Mouse (Mus musculus) layer of hippocampus, adult 11-12 months (tissue): ENCODE data around the gene Tmem200a.
"Not testable (repeated sequence)": the region's sequence is repeated elsewhere in the genome, so short reads cannot be mapped to it uniquely, and the experiment has no call there.

ENCODE experiments used
- DNase-seq: peaks from one replicate; pipeline ENCODE4 v3.0.0; 2022; ENCODE audit warnings: low spot score

Gene Tmem200a

DNA sequence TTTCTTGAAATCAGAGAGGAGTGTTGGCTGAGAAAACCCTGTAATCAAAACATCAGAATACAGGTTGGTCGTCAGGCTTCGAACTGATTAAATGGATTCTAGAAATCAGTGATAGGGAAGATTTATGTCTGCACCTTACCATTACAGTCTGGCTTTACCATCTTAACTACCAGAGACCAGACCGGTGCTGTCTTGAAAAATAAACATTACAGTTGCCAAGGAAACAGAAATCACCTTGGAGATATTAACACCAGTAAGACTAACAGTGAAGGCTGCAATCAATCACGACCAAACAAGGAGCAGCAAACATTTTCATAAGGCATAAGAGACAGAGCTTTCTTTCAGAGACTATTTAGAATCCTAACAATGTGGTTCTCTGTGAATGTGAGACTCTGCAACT lies 116.0 kb downstream of the Tmem200a start:
- no peak for DNase-seq

DNA sequence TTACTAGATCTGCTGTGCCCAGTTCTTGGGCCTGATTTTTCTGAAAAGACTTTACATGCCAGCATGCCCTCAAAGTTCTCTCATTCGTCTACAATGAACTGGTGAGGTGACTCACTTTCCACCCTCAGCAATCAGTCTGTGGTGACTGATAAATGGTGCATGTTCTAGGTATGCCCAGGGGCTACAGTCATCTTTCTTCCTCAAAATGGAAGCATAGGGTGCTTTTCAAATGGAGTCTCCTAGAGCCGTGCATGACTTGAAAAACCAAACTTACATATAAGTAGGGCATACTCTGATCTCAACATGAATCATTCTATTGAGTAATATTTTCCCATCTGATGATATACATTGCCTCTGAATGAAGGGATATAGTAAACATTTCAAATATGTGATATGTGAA lies 117.8 kb downstream of the Tmem200a start:
- no peak for DNase-seq

DNA sequence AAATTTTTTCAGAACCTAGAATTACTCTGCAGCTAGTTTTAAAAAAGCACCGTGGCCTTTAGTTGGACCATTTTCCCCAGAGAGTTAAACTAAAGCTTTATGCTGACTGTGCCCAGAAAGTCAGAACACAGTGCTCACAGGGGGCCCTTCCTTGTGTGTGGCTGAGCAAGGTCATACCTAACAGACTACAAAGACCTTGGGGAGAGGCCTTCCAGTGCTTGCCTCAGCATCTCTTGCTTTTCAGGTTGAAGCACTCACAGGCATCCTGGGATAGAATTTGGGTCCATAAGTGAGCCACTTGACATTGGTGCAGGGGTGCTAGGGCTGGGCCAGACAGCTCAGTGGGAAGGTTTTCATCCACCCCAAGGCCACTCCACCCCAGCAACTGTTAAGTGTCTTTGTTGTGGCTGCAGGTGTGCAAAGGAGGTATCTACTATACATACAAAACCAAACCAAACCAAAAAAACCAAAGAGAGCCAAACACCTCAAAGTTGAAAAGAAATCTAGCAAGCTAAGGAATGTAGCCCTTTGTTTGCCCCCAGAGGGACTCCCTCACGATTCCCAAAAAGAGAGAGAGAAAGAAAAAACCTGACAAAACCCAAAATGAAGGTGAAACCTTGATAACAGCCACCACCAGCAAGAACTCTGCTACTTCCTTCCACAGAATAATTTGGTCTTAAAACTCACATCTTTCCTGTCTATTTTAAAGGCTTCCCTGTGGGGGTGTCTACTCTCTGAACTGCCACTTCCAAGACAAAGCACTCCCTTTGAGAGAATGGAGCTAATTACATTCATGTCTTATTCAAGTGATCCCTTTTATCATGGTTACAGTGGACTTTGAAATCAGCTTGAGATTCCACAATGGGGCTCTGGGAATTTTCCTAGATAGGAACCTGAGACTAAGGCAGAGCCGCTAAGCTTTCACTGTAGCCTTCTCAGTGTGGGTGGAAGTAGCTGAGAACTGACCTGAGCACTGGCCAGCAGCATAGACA lies 119.8 kb downstream of the Tmem200a start:
- no peak for DNase-seq

DNA sequence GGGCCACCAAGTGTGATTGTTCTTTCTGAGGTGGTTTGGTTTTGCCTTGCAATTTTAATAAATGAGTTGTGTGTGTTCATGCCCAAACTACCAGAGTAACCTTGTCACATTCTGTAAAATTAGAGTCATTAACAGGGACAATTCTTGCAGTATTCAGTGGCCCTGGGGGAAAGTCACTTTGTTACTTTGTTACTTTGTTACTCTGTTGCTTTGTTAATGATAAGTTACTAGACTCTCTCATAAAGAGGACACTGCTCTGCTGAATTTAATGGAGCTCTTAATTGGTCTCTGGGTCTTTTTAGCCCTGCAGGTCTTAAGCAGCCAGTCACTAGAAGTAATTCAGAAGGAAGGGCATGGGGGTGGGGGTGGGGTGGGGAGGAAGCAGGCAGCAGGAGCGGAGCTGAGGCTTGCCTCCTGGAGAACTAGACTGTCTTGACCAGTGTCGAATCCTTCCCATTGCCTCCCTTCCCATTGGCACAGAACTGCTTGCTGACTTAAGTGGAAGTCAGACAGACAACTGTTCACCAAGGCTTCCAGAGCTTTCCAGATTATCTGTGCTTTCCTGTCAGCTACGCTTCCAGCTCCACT lies 124.1 kb downstream of the Tmem200a start:
- no peak for DNase-seq

DNA sequence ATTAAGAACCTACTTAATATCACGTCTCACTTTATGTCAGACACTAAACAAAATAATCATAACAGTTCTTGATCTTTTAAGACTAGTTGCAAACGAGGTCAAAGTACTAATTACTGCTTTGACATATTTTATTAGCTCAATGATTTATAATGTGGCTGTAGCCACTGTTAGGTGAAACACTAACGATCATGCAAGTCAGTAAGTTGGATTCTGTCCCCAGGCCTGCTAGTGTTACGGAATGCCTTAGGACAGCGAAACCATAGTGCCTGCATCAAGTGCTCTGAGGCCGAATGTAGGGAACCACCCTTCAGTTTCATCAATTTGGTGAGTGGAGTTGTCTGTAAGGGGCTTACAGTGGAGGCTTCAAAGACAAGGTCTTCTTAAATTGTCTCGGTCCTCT lies 126.0 kb downstream of the Tmem200a start:
- DNase-seq = no peak

DNA sequence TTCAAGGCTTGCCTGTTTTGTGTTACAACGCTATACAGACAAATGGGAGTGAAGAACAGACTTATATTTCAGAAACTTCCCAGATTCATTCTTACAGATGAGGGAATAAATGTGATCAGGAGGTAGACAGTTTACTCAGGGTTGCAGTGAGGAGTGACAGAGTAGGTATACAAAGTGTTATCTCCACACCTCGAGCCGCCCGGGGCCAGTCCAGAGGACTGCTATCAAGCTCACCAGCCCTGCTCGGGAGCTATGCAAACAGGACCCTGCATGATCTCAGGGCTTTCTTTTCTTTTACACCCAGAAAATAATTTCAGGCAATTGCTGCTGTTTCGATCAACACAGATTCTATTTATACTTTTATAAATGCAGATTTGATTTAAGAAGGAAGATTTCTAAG lies 126.7 kb downstream of the Tmem200a start:
- no peak for DNase-seq

DNA sequence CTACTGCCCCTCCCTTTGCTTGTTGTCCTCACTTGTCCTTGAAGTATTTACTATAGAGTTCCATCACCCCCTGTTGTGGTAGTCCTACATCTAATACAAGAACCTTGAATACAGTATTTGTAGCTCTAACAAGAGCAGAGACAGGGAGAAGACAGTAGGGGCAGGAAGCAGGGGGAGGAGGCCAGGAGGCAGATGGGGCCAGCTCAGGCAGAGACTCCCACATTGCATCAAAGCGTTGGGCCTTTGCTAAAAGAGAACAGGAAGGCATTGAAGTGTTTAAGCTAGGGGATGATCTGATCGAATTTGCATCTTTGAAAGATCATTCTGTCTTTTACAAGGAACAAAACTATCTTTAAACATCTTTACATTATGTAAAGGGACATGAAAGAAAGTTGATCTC lies 133.0 kb downstream of the Tmem200a start:
- DNase-seq = no peak

DNA sequence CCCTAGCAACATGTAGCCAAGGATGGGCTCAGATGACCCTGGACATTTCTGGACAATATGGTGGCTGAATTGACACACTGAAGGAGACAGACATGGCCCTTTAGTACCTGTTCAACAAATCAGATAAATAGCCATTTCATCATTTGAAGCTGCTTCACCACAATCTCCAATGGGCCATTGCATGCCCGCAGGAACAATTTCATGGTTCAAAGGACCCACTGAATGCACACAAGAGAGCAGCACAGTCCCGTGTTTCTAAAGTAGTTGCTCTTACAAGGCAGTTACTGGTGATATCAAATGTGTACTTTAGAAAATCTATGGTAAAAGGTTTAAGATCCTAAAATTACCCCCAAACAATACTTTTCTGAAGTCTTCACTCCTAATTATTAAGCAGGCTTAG lies 134.2 kb downstream of the Tmem200a start:
- no peak for DNase-seq

DNA sequence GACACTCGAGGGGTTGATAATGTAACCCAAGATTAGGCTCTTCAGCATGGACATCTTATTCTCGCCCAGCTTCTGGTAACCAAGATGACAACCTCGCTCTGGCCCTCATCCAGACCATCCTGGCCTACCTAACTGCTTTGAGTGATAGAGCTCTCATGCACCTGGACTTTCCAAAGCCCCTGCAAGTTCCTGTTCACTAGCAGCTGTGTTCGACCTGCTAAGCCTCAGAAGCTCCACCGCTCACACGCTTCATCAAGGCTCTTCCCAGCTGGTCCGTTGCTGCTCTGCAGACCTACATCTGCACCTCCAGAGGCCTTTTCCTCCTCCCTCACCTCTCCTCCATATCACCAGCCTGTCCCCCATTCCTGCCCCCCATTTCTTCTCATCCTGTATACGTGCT lies 147.1 kb downstream of the Tmem200a start:
- no peak for DNase-seq

DNA sequence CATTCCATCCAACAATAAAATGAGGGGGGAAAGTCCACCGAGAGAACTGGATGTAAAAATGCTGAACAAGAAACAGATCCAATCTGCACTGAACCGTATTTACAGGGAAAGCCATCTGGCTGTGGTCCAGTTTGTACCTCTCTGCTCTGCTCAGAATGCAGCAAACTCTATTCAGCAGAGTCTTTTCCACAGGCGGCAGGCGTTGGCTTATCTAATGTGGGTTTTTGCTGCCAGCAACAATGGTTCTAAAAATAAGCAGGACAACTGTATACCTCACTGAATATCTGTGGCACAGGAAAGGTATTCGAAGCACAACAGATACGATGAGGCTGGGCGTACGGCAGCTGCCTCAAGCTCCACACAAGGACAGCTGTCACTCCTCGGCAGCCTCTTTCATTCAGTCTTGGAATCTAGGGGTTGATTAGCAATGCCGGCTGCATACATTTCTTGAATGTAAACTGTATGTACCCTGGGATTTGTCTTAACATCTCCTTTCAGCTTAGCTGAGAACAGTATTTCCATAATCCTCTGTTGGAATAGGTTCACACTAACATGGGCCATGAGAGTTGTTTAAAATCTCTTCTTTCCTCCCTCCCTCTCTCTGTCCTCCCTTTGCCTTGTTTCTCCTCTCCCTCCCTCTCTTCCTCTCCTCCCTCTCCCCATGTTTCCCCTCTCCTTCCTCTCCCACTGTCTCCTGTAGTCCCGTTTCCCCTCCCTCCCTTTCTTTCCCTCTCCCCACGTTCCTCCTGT lies 149.3 kb downstream of the Tmem200a start:
- DNase-seq = peak; percentile 57

DNA sequence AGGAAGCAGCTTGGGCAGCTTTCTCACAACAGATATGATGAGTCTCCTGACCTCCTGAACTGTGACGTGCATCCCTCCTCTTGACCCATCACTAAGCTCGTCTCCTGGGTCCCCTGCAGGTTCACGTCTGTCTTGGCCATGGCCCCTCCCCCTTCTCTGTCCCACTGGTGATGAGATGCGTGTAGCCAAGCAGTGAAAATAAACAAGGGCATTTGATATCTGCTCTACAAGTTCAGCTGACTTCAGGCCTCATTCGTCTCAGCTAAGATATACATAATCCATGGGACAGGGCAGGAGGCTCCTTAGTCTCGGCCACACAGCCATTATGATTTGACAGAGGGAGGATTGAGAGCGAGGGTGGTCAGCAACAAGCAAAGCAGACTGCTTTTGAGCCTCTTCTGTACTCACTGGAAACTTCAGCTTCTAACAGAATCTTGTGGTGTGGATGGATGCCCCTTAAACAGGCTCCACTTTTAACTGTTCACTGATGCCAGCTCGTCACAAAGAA lies 149.9 kb downstream of the Tmem200a start:
- DNase-seq = no peak

DNA sequence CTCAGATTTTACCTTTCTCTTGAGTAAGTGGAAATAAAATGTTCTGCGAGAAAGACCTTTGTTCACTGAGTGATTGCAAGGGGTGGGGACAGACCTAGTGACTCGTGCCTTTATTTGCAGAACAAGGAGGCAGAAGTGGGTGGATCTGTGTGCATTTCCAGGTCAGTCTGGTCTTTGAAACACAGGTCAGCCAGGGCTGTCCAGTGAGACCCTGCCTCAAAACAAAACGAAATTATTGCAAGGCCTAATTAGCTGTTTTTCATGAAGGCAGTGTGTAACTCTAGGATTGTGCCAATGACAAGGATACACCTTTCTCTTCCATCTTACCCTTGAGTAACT lies 150.4 kb downstream of the Tmem200a start:
- no peak for DNase-seq

DNA sequence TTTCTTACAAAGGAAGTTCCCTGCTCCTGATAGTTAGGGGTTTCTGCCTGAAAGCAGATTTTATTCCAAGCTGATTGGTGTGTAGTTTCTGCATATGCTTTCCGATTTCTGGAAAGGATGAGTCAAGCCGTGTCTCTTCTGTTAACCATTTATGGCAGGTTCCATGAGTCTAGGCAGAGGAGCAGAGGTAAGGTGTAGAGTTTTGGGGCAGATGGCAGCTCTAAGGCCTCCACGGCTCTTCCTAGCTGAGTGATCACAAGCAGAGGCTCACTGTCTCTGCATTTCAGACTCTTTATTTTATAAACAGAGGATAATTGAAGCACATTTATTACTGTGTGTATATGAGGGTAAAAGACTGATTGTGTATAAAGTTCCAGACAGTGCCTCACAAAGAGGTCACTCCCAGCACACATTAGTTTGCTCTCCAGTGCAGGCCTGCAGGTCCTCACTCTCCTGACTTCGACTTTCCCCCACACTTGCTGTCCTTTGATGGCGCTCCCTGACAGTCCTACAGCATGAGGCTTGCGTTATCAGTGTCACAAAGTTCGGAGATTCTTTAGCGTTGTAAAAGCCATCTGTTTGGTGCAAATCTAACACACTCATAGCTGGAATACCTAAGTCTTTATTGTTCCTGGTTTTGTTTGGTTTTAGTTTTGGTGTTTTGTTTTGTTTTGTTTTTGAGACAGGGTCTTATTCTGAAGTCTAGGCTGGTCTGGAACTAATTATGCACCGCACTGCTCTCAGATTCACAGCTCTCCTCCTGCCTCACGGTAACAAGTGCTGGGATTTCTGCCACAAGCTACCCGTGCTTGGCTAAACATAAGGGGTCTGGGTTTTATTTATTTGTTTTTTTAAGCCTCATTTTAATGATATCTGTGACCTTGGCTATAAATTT lies 151.1 kb downstream of the Tmem200a start:
- DNase-seq = no peak

DNA sequence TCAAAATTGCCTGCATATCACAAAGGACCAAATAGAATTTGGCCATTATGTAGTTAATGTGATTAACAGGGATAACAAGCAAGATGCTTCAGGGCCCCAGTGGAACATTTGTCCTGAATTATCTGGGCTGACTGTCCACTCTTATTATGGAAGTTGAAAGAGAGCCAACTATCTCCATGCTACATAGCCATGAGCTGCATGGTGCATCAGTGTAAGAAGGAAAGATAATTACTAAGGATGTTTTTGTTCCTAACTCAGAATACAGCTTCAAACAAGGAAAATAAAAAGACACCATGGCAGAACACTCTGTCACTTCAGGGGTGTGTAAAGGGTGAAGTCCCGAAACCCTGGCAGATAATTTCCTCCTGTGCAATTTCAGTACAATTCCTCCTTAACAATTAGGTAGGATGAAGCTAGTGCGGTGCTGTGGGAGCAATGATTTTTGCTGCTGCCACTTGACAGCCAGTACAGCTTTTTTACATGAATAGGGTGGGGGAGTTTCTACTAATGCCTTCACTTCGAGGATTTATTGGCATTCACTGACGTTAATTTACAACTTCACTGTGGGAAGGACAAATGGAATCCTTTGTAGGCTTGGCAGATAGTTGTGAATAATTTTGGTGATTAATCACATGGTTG lies 158.1 kb downstream of the Tmem200a start:
- no peak for DNase-seq

DNA sequence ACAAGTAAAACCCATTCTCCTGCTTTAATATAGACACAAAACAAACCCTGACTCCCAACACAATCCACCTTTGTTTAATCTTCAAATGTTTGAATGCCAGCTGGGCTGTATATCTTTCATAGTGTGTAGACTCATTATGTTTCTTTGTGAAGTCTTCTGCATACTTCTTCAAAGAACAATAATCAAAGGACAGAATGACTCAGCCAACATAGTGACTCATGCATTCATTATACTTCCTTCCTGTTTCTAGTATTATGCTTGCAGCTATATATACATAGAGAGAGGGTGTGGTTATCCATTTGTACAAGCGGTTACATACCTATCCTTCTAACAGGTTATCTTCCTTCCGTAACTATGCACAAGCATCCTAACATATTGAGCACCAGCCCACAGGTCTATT lies 160.7 kb downstream of the Tmem200a start:
- no peak for DNase-seq

DNA sequence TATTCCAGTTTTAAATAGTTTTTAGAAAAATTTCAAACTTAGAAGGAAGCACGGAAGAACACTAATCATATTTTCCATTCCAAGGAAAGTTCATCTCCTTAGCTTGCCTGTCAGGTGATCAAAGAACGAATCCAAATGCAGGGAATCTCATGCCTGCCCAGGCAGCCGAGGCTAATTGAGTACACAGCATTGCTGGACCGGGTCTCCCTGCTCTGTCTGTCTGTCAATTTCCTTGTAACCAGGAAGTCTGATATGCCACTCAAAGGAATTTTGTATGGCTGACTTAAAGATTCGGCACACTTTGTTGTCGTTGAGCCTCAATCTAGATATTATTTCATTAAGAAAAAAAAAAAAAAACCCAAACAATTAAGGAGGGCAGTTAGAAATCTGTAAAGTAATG lies 168.6 kb downstream of the Tmem200a start:
- no peak for DNase-seq

DNA sequence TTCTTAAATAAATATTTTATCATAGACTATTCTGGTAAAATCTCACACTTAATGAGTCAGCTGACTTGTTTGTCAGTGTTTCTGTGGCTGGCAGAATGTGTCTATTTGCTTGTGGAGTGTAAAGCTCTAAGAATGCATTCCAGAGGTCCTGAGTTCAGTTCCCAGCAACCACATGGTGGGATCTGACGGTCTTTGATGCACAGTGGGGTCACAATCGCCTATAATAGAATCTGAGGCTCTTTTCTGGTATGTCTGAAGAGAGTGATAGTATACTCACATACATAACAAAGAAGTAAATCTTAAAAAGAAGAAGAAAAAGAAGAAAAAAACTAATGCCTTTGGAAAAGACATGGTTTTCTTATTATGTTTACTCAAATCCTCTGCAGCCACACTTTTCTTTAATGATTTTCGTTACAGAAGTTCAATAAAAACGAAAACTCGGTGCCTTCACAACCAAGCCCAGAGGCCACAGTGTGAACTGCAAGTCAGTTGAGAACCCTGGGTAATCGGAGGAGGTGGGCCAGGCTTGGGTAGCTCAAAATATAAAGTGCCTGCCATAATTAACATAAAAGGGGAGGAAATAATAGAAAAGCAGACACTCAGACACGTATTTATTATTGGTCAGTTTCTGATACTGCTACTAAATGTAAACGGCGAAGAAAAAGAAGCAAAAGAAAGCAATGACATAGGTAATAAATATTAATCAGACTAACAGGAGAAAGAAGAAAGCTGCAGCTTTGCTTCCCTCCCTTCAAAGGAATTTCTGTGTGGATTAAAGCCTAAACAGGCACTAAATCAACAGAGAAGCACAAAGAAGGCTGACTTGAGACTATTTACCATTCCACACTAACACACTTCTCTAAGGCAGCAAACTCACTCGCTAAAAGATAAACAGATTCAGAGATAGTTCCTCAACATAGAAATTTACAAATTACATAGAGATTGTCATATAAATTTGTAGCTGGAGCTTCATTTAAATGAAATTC lies 170.5 kb downstream of the Tmem200a start:
- no peak for DNase-seq

DNA sequence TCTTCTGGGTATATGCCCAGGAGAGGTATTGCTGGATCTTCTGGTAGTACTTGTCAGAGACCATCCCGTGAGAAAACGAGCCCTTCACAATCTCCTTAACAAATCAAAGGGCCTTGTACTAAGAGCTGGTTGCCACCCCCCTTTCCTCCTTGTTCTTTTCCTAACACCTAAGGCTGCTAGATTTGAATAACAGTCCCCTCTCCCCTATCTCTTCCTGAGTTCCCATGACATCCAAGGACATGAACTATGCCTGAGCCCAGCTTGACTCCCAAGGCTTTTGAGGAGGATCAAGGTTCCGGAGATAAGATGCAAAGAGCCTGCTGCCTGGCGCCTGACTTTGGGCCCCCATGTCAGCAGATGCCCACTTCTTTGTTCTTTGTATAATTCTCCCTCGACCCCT lies 184.7 kb downstream of the Tmem200a start:
- DNase-seq = not testable (repeated sequence)

DNA sequence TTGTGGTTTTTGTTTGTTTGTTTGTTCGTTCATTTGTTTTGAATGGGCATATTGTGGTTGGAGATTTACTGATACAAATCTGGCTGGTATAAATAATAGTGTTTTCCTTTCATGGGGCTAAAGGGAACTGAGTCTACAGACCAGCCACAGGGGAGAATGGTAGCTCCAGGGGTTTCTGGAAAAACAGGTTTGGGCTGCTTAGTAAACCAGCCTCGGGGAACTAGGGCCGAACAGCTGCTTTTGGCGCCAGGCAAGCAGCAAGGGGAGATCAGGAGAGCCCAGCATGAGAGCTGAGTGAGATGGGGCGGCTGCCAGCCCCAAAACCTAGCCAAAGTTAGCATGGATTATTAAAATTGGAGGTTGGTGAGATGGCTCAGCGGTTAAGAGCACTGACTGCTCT lies 191.6 kb downstream of the Tmem200a start:
- no peak for DNase-seq

DNA sequence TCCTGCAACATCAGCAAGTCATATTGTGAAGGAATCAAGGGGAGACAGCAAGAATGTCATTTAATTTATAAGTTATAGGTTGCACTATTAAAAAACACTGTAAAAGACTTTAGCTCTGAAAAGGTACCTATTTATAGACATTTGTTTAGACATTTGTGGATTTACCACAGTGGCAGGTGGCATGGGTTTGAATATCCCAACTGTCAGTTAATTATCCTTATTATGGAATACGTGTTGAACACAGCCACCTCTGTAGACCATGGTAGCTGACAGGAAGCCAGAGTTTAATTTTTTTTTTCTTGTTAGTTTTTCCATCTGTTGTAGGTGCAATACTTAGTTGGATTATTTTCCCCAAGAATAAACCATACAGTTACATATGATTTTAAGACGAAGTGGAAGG lies 194.3 kb downstream of the Tmem200a start:
- no peak for DNase-seq
